Mouse (Mus musculus) thymus, adult 2 months (tissue): ENCODE data around the gene Rabep1.

Experiments
- CTCF ChIP-seq: fragments of 200-500 bp; IDR thresholded peaks from 2 replicates; pipeline ENCODE4 v1.5.1; 2012; ENCODE audit warnings: mild to moderate bottlenecking, control low read depth, low read length, moderate library complexity, borderline replicate concordance; ENCODE audit not compliant: control insufficient read depth, poor library complexity, insufficient read depth; ENCODE audit errors: extremely low read depth
- POLR2A ChIP-seq: fragments of 200-500 bp; IDR thresholded peaks from 2 replicates; pipeline ENCODE4 v1.6.1; 2012; ENCODE audit warnings: mild to moderate bottlenecking, low read length, control low read depth, moderate library complexity; ENCODE audit not compliant: control insufficient read depth, poor library complexity, insufficient read depth; ENCODE audit errors: extremely low read depth

- TF ChIP-seq CTCF = no peak
- no peak for TF ChIP-seq POLR2A
Measured at GRCm38 (mm10) chr11:70882905-70883430, 38.4 kb downstream of the Rabep1 start.
